Mouse (Mus musculus) frontal cortex, adult (tissue): Measurements from ENCODE around the gene Osbpl9.
A peak's percentile ranks its signal among the peaks of the same experiment; 100 is the strongest.

Experiments used
- ATAC-seq: cut with Nextera tagmentation; 2 replicates; pipeline ENCODE4 v1.9.2; 2017; ENCODE audit warnings: mild to moderate bottlenecking, moderate library complexity, mixed read lengths; ENCODE audit not compliant: low TSS enrichment

The Osbpl9 gene

GRCm38 (mm10) chr4:109201582-109202424 is at the start of gene Osbpl9:
Osbpl9 (minus strand) TSS chr4:109202272.
- ATAC-seq: peak; percentile 97

DNA sequence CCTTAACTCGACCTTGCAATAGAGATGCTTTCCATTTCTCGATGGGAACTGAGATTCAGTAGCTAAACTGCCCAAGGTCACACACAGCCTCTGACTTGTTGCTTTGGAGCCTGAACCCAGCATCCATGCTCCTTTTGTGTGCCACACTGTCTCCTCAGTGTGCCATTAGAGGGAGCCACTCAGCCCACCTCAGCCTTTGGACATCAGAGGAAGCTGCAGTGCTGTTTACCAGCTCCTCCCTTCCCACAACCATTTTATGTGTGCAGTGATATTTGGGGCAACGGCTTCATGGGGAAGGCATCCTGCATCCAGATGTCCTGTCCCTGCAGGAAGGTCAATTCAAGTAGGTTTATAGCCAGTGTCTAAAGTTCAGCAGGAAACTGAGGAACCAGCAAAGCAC is 49.5 kb upstream of the Osbpl9 start:
- ATAC-seq: peak; percentile 72

DNA sequence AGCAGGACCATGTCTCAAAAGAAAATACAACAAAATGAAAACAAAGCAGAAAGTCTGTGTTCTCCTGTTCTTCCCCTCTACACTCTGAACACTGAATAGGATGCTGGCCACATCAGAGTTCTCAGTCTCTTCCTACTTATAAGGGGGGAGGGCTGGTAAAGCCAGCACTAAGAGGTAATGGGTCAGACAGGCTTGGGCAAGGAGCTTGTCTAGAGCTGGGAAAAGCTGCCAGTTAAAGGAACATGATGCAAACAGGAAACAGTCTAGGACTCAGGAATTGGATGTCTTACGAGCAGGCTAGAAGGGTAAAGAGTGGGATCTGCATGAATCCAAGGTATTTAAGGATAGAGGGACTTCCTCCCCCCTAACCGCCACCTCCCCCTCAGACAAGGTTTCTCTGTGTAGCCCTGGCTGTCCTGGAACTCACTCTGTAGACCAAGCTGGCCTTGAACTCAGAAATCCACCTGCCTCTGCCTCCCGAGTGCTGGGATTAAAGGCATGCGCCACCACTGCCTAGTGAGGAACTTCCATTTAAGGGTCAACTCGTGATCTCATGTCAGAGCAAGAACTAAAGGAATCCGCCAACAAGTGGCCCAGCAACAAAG is 43.0 kb upstream of the Osbpl9 start:
- ATAC-seq: no peak

GRCm38 (mm10) chr4:109244506-109244905 is 42.4 kb upstream of the Osbpl9 start:
- ATAC-seq: no peak

GRCm38 (mm10) chr4:109241934-109242333 is 39.9 kb upstream of the Osbpl9 start:
- no peak for ATAC-seq

DNA sequence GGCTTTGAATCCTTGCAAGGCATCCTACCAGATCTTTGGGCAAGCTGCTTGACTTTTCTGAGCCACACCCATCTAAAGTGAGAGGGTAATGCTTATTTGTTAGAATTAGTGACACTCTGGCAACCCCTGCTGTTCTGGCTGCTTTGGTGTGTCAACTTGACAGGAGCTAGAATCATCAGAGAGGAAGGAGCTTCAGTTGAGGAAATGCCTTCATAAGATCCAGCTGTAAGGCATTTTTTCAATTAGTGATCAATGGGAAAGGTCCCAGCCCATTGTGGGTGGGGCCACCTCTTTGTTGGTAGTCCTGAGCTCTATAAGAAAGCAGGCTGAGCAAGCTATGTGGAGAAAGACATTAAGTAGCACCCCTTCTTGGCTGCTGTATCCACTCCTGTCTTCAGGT is 39.1 kb upstream of the Osbpl9 start:
- no peak for ATAC-seq

DNA sequence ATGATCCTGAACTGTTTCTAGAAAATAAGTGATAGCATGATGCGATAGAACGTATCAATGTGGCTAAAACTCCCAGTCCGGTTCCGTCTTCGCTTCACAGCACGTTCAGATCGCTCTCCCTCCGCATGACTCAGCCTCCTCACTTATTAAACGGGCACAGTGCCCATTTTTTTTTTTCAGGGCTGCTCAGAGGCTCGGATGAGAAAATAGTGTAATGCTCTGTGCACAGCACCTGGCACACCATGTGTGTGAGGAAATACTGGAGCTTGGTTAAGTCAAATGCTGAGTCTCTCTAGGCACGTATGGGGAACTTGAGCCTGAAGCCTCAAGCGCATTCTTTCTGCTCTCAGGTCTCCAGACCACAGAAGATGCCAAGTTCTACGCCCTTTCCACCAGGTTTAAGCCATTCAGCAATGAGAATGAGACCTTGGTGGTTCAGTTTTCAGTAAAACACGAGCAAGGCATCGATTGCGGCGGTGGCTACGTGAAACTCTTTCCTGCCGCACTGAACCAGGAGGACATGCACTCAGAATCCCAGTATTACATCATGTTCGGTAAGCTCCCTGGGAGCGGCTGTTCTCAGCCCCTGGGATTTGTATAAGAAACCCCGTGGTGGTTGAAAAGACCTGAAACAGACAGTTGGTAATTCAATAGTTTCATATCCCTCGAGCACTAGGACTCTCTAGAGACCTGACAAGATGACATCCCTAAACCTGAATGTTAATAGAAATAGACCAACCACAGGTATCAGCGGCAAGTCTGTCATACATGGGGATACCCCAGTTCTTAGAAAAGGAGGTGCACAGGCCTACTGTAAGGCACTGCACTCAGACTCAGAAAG is 36.6 kb upstream of the Osbpl9 start:
- no peak for ATAC-seq

- ATAC-seq: no peak
Observed at GRCm38 (mm10) chr4:109236186-109236879, 34.3 kb upstream of the Osbpl9 start.

DNA sequence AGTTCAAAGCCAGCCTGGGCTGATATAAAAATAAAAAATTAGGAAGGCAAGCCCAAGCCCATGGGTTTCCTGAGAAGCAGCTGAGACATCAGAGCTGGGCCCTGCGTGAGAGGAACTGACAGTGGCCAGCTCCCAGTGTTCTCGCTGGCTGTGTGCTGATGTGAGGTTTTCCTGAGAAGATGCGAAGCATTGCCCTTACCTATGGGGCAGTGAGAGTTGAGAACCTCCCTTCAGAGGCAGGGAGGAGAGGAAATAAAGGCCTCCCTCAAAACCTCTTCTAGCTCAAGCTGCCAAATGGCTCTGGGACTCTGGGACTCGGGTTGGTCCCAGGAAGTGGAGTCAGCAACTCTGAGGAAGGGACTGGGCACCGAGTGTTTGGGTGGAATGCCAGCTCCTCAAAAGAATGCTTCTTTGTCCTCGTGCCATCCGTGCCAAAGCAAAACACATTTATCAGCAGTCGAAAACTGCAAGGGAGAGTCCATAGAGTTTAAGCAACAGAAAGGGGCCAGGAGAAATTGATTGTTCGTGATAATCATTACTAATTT is 32.8 kb upstream of the Osbpl9 start:
- ATAC-seq: no peak; the same call in 1 of the 2 replicates

DNA sequence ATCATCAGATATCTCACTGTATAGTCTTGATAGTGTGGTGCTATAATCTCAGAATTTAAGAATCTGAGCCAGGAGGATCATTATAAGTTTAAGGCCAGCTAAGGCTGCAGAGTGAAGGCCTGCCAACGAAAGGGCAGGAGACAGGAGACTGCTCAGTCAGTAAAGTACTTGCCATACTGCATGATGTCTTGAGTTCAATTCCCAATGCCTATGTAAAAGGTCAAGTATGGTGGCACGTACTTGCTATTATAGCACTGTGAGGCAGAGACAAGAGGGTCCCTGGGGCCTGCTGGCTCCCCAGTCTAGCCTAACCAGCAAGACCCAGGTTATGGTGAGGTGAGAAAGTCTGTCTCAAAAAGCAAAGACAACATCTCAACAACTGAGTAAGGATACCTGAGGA is 32.1 kb upstream of the Osbpl9 start, which contains the start of gene Calr4:
Calr4 (plus strand) TSS at position 301 of the 400 bp plus-strand sequence.
- ATAC-seq: no peak

DNA sequence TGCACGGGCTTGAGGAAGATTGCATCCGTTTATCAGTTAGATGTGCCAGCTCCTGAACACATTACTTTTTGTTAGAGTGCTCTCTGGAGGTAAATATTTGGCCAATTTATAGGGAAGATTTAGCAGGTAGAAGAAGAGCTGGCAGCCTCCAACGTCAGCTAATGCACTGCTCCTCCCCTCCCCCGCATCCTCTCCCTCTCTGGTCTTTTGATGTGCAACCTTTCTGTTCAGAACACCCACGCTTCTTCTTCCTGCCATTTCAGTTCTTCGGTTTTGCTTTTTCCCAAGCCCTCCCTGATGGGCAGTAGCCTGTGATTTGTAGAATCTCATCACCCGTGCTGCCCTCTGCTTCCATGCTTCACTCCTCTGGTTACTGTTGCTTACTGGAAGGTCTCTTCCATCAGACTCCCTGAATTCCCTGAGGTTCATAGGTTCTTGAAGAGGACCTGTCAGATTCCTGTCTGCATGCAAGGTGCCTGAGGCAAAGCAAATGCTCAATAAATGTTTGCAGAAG is 27.8 kb upstream of the Osbpl9 start:
- no peak for ATAC-seq

- ATAC-seq: no peak
Observed at GRCm38 (mm10) chr4:109226071-109226470, 24.0 kb upstream of the Osbpl9 start.

DNA sequence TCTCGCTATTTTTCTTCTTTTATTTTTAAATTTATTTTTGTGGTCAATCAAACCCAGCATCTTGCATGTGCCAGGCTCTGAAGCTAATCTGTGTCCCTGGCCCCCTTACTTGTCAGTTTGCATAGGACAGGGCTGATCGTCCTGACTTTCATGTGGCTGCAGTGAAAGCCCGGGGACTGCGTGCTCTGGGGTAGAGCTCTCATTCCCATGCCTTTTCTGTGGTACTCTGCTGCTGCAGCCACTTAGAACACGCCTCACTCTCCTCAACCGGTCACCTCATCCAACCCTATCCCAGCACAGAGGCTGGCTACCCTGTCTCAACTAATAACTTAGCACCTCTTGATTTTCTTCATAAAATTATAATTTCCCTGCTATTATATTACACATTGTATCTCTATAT is 23.5 kb upstream of the Osbpl9 start:
- no peak for ATAC-seq

GRCm38 (mm10) chr4:109224762-109225552 is 22.9 kb upstream of the Osbpl9 start:
- peak; percentile 91 for ATAC-seq

DNA sequence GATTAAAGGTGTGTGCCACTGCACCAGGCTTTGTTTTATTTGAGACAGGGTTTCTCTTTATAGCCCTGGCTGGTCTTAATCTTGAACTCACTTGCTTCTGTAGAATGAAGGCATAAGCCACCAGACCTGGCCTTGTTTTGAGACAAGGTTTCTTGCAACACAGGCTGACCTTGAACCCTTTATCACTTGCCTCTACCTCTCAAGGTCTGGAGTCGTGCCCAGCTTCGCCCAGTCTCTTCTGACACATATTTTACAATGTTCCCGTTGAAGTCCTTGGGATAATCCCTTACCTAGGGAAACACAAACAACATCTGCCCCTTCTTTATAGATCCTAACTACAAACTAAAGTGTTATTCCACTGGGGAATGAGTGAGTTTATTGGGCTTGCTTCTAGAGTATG is 19.9 kb upstream of the Osbpl9 start:
- no peak for ATAC-seq

DNA sequence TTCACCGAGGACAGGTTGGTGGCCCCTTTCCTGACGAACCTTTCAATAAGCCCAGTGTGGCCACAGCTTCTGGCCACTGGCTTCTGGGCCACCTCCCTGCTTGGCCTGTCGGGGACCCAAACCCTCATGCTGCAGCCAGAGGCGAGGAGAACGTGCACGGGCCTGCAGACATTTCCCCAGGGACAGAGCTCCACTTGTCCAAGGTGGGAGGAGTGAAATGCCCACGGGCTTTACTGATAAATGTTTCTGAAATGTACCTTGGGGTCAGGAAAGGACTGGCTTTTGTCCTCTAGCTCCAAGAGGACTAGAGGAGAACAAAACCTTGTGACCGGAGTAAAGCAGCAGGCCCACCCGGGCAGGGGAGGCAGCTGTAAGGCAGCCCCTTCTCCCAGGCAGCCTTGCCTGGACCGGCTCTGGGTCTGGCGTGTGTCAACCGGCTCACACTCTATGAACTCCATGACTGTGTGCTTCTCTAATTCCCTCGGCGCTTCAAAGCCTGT is 18.4 kb upstream of the Osbpl9 start:
- no peak for ATAC-seq

DNA sequence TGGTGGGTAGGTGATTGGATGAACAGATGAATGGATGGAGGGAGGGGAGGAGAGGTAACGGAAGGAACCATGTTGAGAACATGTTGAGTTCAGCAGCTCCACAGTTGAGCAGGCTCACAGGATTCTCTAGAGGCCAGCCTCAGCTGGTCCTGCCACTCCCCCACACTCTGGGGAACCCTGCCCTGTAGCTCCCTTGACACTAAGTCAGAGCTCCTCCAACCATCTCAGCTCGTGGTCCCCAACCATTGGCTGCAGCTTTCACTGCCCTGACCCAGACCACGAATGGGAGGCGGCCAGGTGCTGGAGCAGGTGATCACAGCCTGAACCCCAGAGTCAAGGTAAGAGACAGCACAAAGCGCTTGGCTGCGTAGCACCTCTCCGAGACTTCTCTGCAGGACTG is 15.9 kb upstream of the Osbpl9 start:
- no peak for ATAC-seq

GRCm38 (mm10) chr4:109213986-109214385 is 11.9 kb upstream of the Osbpl9 start:
- no peak for ATAC-seq

GRCm38 (mm10) chr4:109210881-109211280 is 8.8 kb upstream of the Osbpl9 start:
- no peak for ATAC-seq

DNA sequence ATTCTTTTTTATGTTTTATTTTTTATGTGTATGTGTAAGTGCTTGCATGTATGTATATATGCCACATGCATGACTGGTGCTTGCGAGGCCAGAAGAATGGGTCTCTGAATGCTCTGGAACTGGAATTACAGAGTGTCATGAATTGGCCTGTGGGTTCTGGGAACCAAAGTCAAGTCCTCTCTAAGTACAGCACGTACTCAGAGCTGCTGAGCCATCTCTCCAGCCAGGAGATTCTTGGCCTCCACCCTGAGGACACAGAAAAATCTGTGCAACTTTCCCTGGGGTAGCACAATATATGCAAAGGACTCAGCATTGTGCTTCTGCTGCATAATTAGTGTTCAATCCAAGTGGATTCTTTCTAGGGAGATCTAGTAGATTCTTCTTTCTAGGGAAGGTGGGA is 8.2 kb upstream of the Osbpl9 start:
- no peak for ATAC-seq
